Mouse (Mus musculus) kidney, adult 10 weeks (tissue): ENCODE measurements around the gene Rpl19. TPM values are rescaled to one million over a fixed set of nuclear protein-coding genes. Genes with fewer than 3 reads are reported as not detected.

Experiments
- polyA plus RNA-seq: library from polyadenylated mRNA; stranded (reverse); fragments of 350-450 nt; fragmentation: Illumina TruSeq; extraction: RNeasy Lipid Tissue Mini Kit (QIAGEN cat#74804); gene quantifications from one replicate; pipeline ENCODE4 v1.2.3, GENCODE M21; 2014; ENCODE audit warnings: low read depth, low replicate concordance

Gene Rpl19
- polyA plus RNA-seq = 76.3 TPM

GRCm38 (mm10) chr11:98026570-98027296 is at the start of gene Rpl19:
TSS of gene Rpl19 (plus strand) at chr11:98026710.

GRCm38 (mm10) chr11:97985727-97986677 is 40.5 kb upstream of the Rpl19 start, which contains the start of gene Plxdc1:
TSS of gene Plxdc1 (minus strand) at chr11:97986444.

GRCm38 (mm10) chr11:97995564-97996288 is 30.8 kb upstream of the Rpl19 start, which contains the start of gene Arl5c:
TSS of gene Arl5c (minus strand) at chr11:97996181.

DNA sequence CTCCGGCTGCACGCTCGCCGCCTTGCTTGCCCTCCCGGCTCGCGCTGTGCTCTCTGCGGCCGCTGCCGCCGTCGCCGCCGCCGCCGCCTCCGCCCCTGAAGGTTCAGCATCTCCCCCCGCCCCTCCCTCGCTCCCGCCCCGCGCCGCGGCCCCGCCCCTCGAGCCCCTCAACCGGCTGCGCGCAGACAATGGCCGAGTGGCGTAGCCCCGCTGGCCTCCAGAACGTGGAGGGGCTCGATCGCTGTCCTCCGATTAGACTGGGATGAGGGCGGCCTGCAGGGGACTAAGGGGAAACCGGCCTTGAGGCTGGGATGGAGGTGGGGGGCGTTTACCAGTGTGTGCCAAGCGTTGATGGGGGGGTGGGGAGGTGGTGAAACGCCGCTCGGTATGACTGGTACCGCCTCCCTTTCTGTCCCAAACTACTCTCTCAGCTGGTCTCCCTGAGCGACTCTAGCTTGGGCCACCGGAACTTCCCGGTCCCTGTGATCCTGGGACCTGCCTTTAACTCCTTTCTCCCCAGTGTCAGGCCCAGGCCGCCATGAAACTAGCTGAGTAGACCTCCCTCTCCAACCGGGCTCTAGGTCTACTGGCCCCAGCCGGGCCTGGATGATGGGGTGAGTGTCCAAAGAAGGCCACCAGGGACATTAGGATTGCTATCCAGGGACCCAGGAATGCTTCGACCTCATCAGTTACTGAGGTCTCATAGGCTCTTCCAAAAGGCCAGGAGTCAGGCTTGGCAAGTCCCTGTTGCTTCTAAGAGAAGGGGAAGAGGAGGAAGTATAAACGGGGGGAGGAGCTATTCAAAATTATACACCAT is 3.7 kb upstream of the Rpl19 start, which contains the start of gene Cacnb1:
Gene Cacnb1, minus strand, starts transcription at position 480 of the 817 bp plus-strand sequence.

GRCm38 (mm10) chr11:98052989-98053834 is 26.7 kb downstream of the Rpl19 start, which contains the start of gene Stac2:
TSS of gene Stac2 (minus strand) at chr11:98053462.

Other genes starting within 250 kb of the Rpl19 start
- gene Rpl23, start 244.3 kb upstream of the Rpl19 start, polyA plus RNA-seq = 1,275 TPM
- gene Lasp1, start 227.7 kb upstream of the Rpl19 start, polyA plus RNA-seq = 32.3 TPM
- 3.2 TPM for gene B230217C12Rik, start 185.9 kb upstream of the Rpl19 start, polyA plus RNA-seq
- 3.6 TPM for gene Fbxo47, start 142.6 kb upstream of the Rpl19 start, polyA plus RNA-seq
- not detected for gene Plxdc1, start 40.3 kb upstream of the Rpl19 start, polyA plus RNA-seq
- not detected for gene Arl5c, start 30.5 kb upstream of the Rpl19 start, polyA plus RNA-seq
- not detected for gene Cacnb1, start 3.7 kb upstream of the Rpl19 start, polyA plus RNA-seq
- not detected for gene Stac2, start 26.8 kb downstream of the Rpl19 start, polyA plus RNA-seq
- 12.1 TPM for gene Fbxl20, start 123.7 kb downstream of the Rpl19 start, polyA plus RNA-seq
- 31.2 TPM for gene Med1, start 166.6 kb downstream of the Rpl19 start, polyA plus RNA-seq
- gene Cdk12, start 176.3 kb downstream of the Rpl19 start, polyA plus RNA-seq = 24.2 TPM